Mouse (Mus musculus) kidney, adult 2 months (tissue): ENCODE measurements at regions not wholly inside any gene's neighbourhood (a gene's known extent, or its start where the extent isn't known, plus 50 kb on each side); places are given as distances from the start of the nearest gene placed in this dataset.

ENCODE experiments used
- DNase-seq: peaks from one replicate; pipeline ENCODE4 v3.0.0; 2021
- H3K27ac ChIP-seq: fragments of 200-500 bp; 2 replicates; pipeline ENCODE4 v1.5.1; 2012; ENCODE audit warnings: low read depth, low read length, control low read depth, inconsistent platforms; ENCODE audit not compliant: insufficient read depth
- H3K27me3 ChIP-seq: fragments of 200-500 bp; replicated peaks from 2 replicates; pipeline ENCODE4 v1.6.1; 2012; ENCODE audit warnings: mild to moderate bottlenecking, moderate library complexity, low read length, inconsistent platforms; ENCODE audit not compliant: control insufficient read depth, insufficient read depth
- H3K36me3 ChIP-seq: fragments of 200-500 bp; 2 replicates; pipeline ENCODE4 v1.6.1; 2012; ENCODE audit warnings: mild to moderate bottlenecking, moderate library complexity, low read length, inconsistent platforms; ENCODE audit not compliant: control insufficient read depth, insufficient read depth
- H3K4me1 ChIP-seq: fragments of 200-500 bp; 2 replicates; pipeline ENCODE4 v1.6.1; 2011; ENCODE audit warnings: low read length; ENCODE audit not compliant: control insufficient read depth, insufficient read depth
- H3K4me3 ChIP-seq: fragments of 200-500 bp; 2 replicates; pipeline ENCODE4 v1.5.1; 2011; ENCODE audit warnings: mild to moderate bottlenecking, low read depth, low read length, control low read depth; ENCODE audit not compliant: insufficient read depth
- CTCF ChIP-seq: fragments of 200-500 bp; conservative IDR thresholded peaks from 2 replicates; pipeline ENCODE4 v1.5.1; 2011; ENCODE audit warnings: low read depth, mild to moderate bottlenecking, control low read depth, low read length, moderate library complexity, mixed read lengths; ENCODE audit not compliant: insufficient read depth, insufficient read length
- POLR2A ChIP-seq: fragments of 200-500 bp; IDR thresholded peaks from one replicate; pipeline ENCODE4 v1.6.1; 2011; ENCODE audit warnings: low read depth, low read length, control low read depth
- WGBS: fragments of 180-500 bp; shearing (Covaris S2); methylation state at CpG from one replicate; pipeline ENCODE4 v1.1.7; 2018; 5-methylcytosine and 5-hydroxymethylcytosine counted together

DNA sequence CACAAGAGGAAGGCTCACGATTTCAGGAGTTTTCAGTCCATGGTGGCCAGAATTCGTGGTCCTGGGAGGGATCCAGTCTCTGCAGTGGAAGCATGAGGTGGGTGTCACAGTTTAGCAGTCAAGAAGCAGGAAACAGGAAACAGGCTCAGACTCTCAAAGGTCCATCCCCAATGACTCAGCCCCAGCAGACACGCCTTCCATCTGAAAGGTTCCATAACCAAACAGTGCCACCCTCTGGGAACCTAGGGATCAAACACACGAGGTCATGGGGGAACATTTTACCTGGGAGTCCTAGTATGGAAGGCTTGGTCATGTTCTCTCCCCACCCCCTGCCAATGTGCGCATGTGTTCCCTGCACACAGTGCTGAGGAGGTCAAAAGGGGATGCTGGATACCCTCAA lies 279.4 kb downstream of the Med13l start:
- Histone ChIP-seq H3K4me1 (no peaks in the 10 kb centered on the region), H3K27me3 (no peaks in the 10 kb centered on the region), H3K36me3 (no peaks in the 10 kb centered on the region), H3K4me3 (no peak overlapping the region), H3K27ac (no peak overlapping the region)
- DNase-seq, result no peak
- WGBS, result 58% methylated on average over 5 of the region's 5 CpGs
- TF ChIP-seq POLR2A, result no peak
- TF ChIP-seq CTCF, result no peak

DNA sequence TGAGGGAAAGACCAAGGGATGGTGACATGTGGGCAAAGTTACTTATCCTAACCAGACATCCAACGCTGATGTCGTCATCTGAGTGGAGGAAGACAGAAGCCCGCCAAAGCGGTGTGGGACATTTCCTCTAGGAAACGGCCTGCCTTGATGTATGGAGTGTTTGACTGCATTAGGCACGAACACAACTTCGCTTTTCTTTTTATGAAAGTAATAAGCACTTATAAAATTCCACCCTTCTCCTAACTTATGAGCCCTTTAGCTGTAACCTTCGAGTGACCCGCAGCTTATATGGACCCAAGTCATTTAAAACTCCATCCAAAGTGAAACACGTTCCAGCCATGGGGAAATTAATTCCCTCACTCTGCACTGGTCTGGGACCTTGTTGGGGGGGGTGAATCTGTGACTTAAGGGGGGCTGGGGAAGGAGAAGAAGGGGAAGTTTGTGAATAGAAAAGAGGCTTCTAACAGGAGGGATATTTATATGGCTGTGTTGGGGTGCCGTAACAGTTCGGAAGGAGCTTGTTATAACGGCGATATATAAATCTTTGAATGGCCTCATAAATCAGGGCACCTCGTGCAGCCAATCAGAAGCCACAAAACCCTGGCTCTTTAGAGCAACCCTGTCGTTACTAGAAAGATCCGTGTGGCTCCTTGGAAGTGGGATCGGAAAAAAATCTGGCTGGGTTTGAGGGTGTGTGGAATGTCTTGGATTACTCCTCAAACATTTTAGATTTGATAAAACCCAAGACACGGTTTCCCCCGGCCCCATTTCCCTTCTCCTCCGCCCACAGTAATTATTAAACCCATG lies 280.9 kb downstream of the Med13l start:
- no peaks in the 10 kb centered on the region for H3K27me3 ChIP-seq
- no peak for TF ChIP-seq POLR2A
- no peak for TF ChIP-seq CTCF
- WGBS, result 57% methylated on average over 21 of the region's 21 CpGs
- no peak for DNase-seq
- no peaks in the 10 kb centered on the region for H3K4me1 ChIP-seq
- H3K27ac ChIP-seq, result no peak overlapping the region
- H3K4me3 ChIP-seq, result no peak overlapping the region
- no peaks in the 10 kb centered on the region for H3K36me3 ChIP-seq

DNA sequence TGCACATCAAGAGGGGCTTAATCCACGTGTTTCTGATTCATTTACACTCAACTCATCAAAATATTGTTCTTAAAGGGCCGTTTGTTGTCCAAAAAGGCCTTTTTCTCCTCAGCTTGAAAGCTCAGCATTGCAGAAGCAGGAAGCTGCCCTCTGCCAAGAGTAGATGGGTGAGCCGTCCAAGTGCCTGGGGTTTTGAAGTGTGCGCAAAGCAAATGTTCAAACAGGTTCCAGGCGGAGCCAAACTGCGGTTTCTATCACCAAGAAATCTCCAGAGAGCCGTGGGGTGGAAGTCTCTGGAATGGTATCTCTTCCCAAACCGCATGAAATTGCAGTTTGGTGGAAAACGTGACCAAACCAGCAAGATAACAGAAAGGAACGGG lies 281.5 kb downstream of the Med13l start:
- TF ChIP-seq CTCF, result no peak
- TF ChIP-seq POLR2A, result no peak
- DNase-seq, result no peak
- Histone ChIP-seq H3K4me1 (no peaks in the 10 kb centered on the region), H3K27ac (no peak overlapping the region), H3K36me3 (no peaks in the 10 kb centered on the region), H3K4me3 (no peak overlapping the region), H3K27me3 (no peaks in the 10 kb centered on the region)
- 54% methylated on average over 10 of the region's 10 CpGs for WGBS

DNA sequence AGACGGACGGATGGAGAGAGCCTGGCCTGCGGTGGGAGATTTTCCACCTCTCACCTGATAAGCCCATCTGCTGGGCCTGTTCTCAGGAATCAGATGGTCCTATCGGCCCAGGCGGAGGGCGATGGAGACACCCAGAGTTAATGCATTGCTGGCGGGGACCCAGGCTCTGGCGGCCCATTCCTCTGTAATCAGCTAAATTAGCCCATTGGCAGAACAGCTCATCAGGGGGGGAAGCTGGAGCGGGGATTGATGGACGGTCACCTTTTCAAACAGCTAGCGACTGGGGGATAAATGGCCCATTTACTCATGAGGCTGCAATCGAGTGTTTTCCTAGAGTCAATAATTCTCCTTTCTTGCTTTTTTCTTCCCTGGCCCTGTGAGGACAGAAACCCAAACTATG lies 296.5 kb downstream of the Med13l start:
- no peak for TF ChIP-seq POLR2A
- no peak for TF ChIP-seq CTCF
- Histone ChIP-seq H3K27me3 (no peaks in the 10 kb centered on the region), H3K36me3 (no peaks in the 10 kb centered on the region), H3K4me3 (no peak overlapping the region), H3K27ac (no peak overlapping the region), H3K4me1 (no peaks in the 10 kb centered on the region)
- no peak for DNase-seq
- 64% methylated on average over 12 of the region's 12 CpGs for WGBS

DNA sequence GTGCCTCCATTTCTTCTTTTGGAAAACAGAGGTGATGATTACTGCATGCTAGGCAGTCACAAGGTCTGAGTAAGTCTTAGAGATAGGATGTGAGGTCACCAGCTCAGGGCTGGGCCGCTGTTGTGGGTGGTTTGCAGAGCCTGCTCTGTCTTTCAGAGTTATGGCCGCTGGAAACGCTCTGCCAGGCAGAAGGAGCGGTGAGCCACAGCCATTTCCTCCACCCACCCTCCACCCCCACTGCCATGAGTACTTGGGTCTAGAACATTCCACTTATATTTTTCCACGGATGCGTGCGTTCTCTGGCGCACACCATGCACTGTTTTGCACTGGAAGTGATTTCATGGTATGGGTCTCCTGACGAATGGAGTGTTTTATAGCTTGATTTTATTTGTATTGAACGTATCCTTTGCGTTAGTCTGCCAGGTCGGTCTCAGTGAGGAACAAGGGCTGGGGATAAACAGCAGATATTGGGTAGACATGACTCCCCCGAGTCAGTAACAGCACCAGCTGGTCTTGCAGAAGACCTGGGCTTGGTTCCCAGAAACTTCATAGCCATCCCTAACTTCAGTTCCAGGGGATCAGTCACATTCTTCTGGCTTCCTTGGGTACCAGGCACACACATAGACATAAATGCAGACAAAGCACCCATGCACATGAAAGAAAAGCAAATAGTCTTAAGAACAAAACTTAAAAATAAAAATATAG lies 300.8 kb downstream of the Med13l start:
- DNase-seq, result no peak
- H3K36me3 ChIP-seq, result no peaks in the 10 kb centered on the region
- H3K27ac ChIP-seq, result no peak overlapping the region
- no peaks in the 10 kb centered on the region for H3K4me1 ChIP-seq
- no peaks in the 10 kb centered on the region for H3K27me3 ChIP-seq
- TF ChIP-seq POLR2A, result no peak
- TF ChIP-seq CTCF, result no peak
- no peak overlapping the region for H3K4me3 ChIP-seq
- WGBS, result 51% methylated on average over 13 of the region's 13 CpGs

DNA sequence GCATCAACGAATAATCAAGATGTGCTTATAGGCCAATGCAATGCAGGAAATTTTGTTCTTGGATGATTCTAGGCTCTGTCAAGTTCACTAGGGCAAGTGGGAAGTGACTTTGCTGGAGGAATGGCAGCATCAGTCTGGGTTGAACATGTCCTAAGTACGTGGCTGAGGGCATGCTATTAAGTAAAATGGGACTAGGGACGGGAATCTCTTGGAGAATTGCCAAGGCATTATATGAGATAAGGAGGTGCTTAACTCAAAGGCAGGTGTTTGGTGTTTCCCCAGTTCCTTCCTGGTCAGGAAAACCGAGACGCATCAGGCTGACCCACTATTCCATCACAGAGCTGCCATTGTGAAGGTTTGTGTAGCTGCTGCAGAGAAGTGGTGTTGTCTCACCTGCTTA lies 307.0 kb downstream of the Med13l start:
- WGBS, result 79% methylated on average over 5 of the region's 5 CpGs
- no peaks in the 10 kb centered on the region for H3K27me3 ChIP-seq
- H3K36me3 ChIP-seq, result no peaks in the 10 kb centered on the region
- TF ChIP-seq CTCF (no peak), POLR2A (no peak)
- H3K27ac ChIP-seq, result no peak overlapping the region
- H3K4me1 ChIP-seq, result no peaks in the 10 kb centered on the region
- H3K4me3 ChIP-seq, result no peak overlapping the region
- DNase-seq, result no peak

DNA sequence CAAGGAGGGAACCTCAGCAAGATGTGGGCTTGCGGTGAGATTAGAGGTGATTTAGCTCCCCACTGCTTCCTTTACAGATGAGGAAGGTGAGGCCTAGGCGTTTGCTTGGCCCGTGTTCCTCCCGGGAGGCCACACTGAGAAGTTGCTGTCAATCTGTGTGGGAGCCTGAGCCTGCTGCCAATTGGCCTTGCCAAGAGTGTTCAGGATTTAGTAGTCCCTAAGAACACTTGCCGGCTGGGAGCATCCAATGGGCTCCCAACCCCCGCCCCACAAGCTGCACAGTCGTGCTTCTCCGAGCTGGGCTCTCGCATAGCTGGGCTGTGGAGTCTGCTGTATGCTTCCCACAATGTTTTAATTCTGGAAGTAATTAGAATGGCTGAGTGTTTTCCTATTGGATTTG lies 308.9 kb downstream of the Med13l start:
- H3K4me3 ChIP-seq, result no peak overlapping the region
- DNase-seq, result no peak
- no peak for TF ChIP-seq CTCF
- TF ChIP-seq POLR2A, result no peak
- H3K27ac ChIP-seq, result no peak overlapping the region
- no peaks in the 10 kb centered on the region for H3K4me1 ChIP-seq
- H3K36me3 ChIP-seq, result no peaks in the 10 kb centered on the region
- no peaks in the 10 kb centered on the region; the same call in 1 of the 2 replicates for H3K27me3 ChIP-seq
- WGBS, result 76% methylated on average over 9 of the region's 9 CpGs
